Mouse (Mus musculus) ES-Bruce4 (cell line): ENCODE measurements around the gene Fkbp5.

Source experiments
- CTCF ChIP-seq: IDR thresholded peaks from one replicate; pipeline ENCODE4 v1.8.1; 2011; ENCODE audit warnings: low read depth, low read length
- EP300 ChIP-seq: IDR thresholded peaks from 2 replicates; pipeline ENCODE4 v1.6.1; 2011; ENCODE audit warnings: low read depth, low read length; ENCODE audit not compliant: insufficient read depth
- POLR2A ChIP-seq: IDR thresholded peaks from one replicate; pipeline ENCODE4 v1.8.1; 2011; ENCODE audit warnings: low read length; ENCODE audit not compliant: insufficient read depth

GRCm38 (mm10) chr17:28420229-28421051 is 96.9 kb downstream of the Fkbp5 start:
- no peak for TF ChIP-seq EP300
- no peak for TF ChIP-seq CTCF
- TF ChIP-seq POLR2A: no peak
